Mouse (Mus musculus) adrenal gland, postnatal 25 days (tissue): ENCODE results near the gene Txnrd3. TPM values are rescaled to one million over a fixed set of nuclear protein-coding genes. Genes with fewer than 3 reads are reported as not detected.

Experiments used
- total RNA-seq: library from RNA; stranded (reverse); gene quantifications from 2 replicates; pipeline ENCODE4 v1.2.3, GENCODE M21; 2021

Gene Txnrd3
- total RNA-seq, 1 experiment from 2014 or later = 12.8 TPM

Other genes starting within 250 kb of the Txnrd3 start
- 22.1 and 23.8 TPM in 2 replicates for gene Chchd6, start 48.3 kb upstream of the Txnrd3 start, total RNA-seq
- gene Vmn1r40, start 63.6 kb downstream of the Txnrd3 start, total RNA-seq = not detected in 2 replicates
- gene Vmn1r41, start 96.8 kb downstream of the Txnrd3 start, total RNA-seq = not detected in 2 replicates
- not detected in 2 replicates for gene Vmn1r42, start 232.4 kb downstream of the Txnrd3 start, total RNA-seq
- gene Vmn1r43, start 232.4 kb downstream of the Txnrd3 start, total RNA-seq = not detected in 2 replicates
- not detected in 2 replicates for gene Vmn1r44, start 239.7 kb downstream of the Txnrd3 start, total RNA-seq